Mouse (Mus musculus): ENCODE measurements at regions not wholly inside any gene's neighbourhood (a gene's known extent, or its start where the extent isn't known, plus 50 kb on each side); places are given as distances from the start of the nearest gene placed in this dataset.
"Not testable (repeated sequence)": the region's sequence is repeated elsewhere in the genome, so short reads cannot be mapped to it uniquely, and the experiment has no call there.

DNA sequence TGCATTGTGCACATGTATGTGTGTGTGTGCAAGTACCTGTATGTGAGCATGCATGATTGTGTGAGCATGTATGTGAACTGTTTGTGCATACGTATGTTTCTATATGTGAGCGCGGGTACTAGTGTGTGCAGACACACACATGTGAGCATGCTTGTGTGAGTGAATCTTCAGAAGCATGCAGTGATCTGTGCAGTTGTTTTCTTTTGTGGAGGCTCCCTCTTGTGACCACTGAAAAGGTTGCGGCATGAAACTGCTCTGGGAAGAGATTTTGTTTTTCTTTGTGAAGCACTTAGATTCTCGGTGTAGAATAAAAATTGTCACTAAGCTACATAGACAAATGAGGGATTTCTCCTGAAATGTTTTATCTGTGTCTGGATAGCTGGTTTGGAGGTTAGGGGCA is 189.2 kb upstream of the Rapgef5 start:
- WGBS = 62% methylated on average over 4 of the region's 5 CpGs
- not testable (repeated sequence) for H3K9ac ChIP-seq (ENCODE audit: low read length); H3K4me3 ChIP-seq (ENCODE audit: control insufficient read depth in 1 of 2, insufficient read depth in 1 of 2, low read depth in 1 of 2, low read length in 2 of 2)

GRCm38 (mm10) chr12:117330418-117330817 is 185.9 kb upstream of the Rapgef5 start:
- no peaks in the 10 kb centered on the region for H3K4me1 ChIP-seq (ENCODE audit: control insufficient read depth in 2 of 2, insufficient read depth in 2 of 2, low read length in 2 of 2)
- no peak overlapping the region for H3K4me2 ChIP-seq (ENCODE audit: low read length)
- H3K27me3 ChIP-seq (ENCODE audit: control insufficient read depth, insufficient read depth, low read length) = no peaks in the 10 kb centered on the region
- H3K36me3 ChIP-seq (ENCODE audit: control insufficient read depth, insufficient read depth, low read length) = no peaks in the 10 kb centered on the region
- peaks cover 8% of the 10 kb centered on the region; the same call in 1 of the 2 replicates for H3K9me3 ChIP-seq (ENCODE audit: control insufficient read depth, low read length)
- H3K9ac ChIP-seq (ENCODE audit: low read length) = no peak overlapping the region
- H3K4me3 ChIP-seq (ENCODE audit: control insufficient read depth in 1 of 2, insufficient read depth in 1 of 2, low read depth in 1 of 2, low read length in 2 of 2) = no peak overlapping the region
- no peak for ATAC-seq (ENCODE audit: insufficient number of reproducible peaks, insufficient read depth, low FRiP score, low read depth)
- H3K27ac ChIP-seq (replicated peaks in 1 of 2; ENCODE audit: control insufficient read depth in 1 of 2, insufficient read depth in 1 of 2, low read depth in 2 of 2, low read length in 2 of 2) = no peak overlapping the region

More for the DNA sequence above, 189.2 kb upstream of the Rapgef5 start:
- H3K4me1 ChIP-seq (ENCODE audit: control insufficient read depth in 2 of 2, insufficient read depth in 2 of 2, low read length in 2 of 2); H3K27me3 ChIP-seq (ENCODE audit: control insufficient read depth, insufficient read depth, low read length); H3K36me3 ChIP-seq (ENCODE audit: control insufficient read depth, insufficient read depth, low read length); H3K27ac ChIP-seq (replicated peaks in 1 of 2; ENCODE audit: control insufficient read depth in 1 of 2, insufficient read depth in 1 of 2, low read depth in 2 of 2, low read length in 2 of 2); H3K9me3 ChIP-seq (ENCODE audit: control insufficient read depth, low read length); ATAC-seq (ENCODE audit: insufficient number of reproducible peaks, insufficient read depth, low FRiP score, low read depth); H3K4me2 ChIP-seq (ENCODE audit: low read length): not testable (repeated sequence)

DNA sequence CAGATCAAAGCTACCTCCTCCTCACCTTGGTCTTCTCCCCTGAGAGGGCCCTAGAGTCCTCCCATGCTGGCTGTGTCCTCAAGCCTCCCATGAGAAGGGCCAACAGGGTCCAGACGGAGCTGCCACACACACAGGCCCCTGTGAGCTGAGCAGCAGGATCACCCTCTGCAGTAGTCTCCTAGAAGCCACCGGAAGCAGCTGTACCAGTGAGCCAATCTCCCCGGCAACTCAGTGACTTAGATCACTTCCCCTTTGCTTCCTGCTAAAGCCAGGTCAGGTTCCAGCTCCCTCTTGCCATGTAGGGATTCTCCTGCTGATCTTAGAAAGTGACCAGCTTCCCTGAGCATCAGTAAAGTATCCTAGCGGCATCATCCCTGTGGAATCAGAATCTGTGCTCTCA is 179.4 kb upstream of the Rapgef5 start:
- Histone ChIP-seq H3K4me1 (ENCODE audit: control insufficient read depth in 2 of 2, insufficient read depth in 2 of 2, low read length in 2 of 2) (no peaks in the 10 kb centered on the region), H3K4me3 (ENCODE audit: control insufficient read depth in 1 of 2, insufficient read depth in 1 of 2, low read depth in 1 of 2, low read length in 2 of 2) (no peak overlapping the region), H3K36me3 (ENCODE audit: control insufficient read depth, insufficient read depth, low read length) (no peaks in the 10 kb centered on the region), H3K27me3 (ENCODE audit: control insufficient read depth, insufficient read depth, low read length) (no peaks in the 10 kb centered on the region), H3K4me2 (ENCODE audit: low read length) (no peak overlapping the region), H3K27ac (replicated peaks in 1 of 2; ENCODE audit: control insufficient read depth in 1 of 2, insufficient read depth in 1 of 2, low read depth in 2 of 2, low read length in 2 of 2) (no peak overlapping the region), H3K9ac (ENCODE audit: low read length) (no peak overlapping the region), H3K9me3 (ENCODE audit: control insufficient read depth, low read length) (no peaks in the 10 kb centered on the region)
- no peak for ATAC-seq (ENCODE audit: insufficient number of reproducible peaks, insufficient read depth, low FRiP score, low read depth)
- 54% methylated on average over 4 of the region's 4 CpGs for WGBS

- Histone ChIP-seq H3K36me3 (ENCODE audit: control insufficient read depth, insufficient read depth, low read length) (no peaks in the 10 kb centered on the region), H3K27ac (replicated peaks in 1 of 2; ENCODE audit: control insufficient read depth in 1 of 2, insufficient read depth in 1 of 2, low read depth in 2 of 2, low read length in 2 of 2) (no peak overlapping the region), H3K4me3 (ENCODE audit: control insufficient read depth in 1 of 2, insufficient read depth in 1 of 2, low read depth in 1 of 2, low read length in 2 of 2) (no peak overlapping the region), H3K9ac (ENCODE audit: low read length) (no peak overlapping the region), H3K4me2 (ENCODE audit: low read length) (no peak overlapping the region), H3K9me3 (ENCODE audit: control insufficient read depth, low read length) (no peaks in the 10 kb centered on the region), H3K4me1 (ENCODE audit: control insufficient read depth in 2 of 2, insufficient read depth in 2 of 2, low read length in 2 of 2) (peaks cover 8 to 12% of the 10 kb centered on the region in 2 experiments), H3K27me3 (ENCODE audit: control insufficient read depth, insufficient read depth, low read length) (no peaks in the 10 kb centered on the region)
- no peak for ATAC-seq (ENCODE audit: insufficient number of reproducible peaks, insufficient read depth, low FRiP score, low read depth)
- 37% methylated on average over 6 of the region's 6 CpGs for WGBS
These were observed 174.0 kb upstream of the Rapgef5 start for GRCm38 (mm10) chr12:117342321-117342720.

DNA sequence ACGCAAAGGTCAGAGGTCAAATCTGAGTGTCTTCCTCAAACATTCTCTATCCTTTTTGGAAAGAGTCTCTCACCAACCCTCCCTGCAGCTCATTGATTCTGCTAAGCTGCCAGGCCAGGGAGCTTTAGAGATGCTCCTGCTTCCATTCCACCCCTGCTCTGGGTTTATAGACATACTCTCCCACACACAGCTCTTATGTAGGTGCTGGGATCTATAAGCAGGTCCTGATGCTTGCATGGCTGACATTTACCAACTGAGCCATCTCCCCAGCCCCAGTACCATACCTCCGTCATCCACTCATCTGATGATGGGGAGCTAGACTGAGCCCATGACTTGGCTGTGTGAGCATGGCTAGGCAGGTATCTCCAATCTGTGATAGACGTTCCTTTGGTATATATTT is 173.2 kb upstream of the Rapgef5 start:
- no peak overlapping the region for H3K9ac ChIP-seq (ENCODE audit: low read length)
- no peak overlapping the region for H3K4me2 ChIP-seq (ENCODE audit: low read length)
- no peak for ATAC-seq (ENCODE audit: insufficient number of reproducible peaks, insufficient read depth, low FRiP score, low read depth)
- no peaks in the 10 kb centered on the region for H3K9me3 ChIP-seq (ENCODE audit: control insufficient read depth, low read length)
- no peak overlapping the region for H3K27ac ChIP-seq (replicated peaks in 1 of 2; ENCODE audit: control insufficient read depth in 1 of 2, insufficient read depth in 1 of 2, low read depth in 2 of 2, low read length in 2 of 2)
- H3K36me3 ChIP-seq (ENCODE audit: control insufficient read depth, insufficient read depth, low read length) = no peaks in the 10 kb centered on the region
- no peaks in the 10 kb centered on the region for H3K27me3 ChIP-seq (ENCODE audit: control insufficient read depth, insufficient read depth, low read length)
- 85% methylated on average over 3 of the region's 3 CpGs for WGBS
- no peak overlapping the region for H3K4me3 ChIP-seq (ENCODE audit: control insufficient read depth in 1 of 2, insufficient read depth in 1 of 2, low read depth in 1 of 2, low read length in 2 of 2)
- H3K4me1 ChIP-seq (ENCODE audit: control insufficient read depth in 2 of 2, insufficient read depth in 2 of 2, low read length in 2 of 2) = peaks cover 8 to 16% of the 10 kb centered on the region in 2 experiments

DNA sequence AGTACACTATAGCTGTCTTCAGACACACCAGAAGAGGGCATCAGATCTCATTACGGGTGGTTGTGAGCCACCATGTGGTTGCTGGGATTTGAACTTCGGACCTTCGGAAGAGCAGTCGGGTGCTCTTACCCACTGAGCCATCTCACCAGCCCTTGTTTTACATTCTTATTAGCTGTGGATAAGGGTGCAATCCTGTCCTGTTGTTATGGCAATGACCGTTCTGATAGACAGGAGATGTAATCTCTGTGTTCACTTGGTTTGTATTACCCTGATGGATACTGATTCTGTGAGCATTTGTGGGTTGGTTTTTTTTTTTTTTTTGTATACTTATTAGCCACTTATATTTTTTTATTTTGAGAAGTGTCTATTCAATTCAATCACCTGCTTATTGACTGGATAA is 172.7 kb upstream of the Rapgef5 start:
- not testable (repeated sequence) for ATAC-seq (ENCODE audit: insufficient number of reproducible peaks, insufficient read depth, low FRiP score, low read depth)
- 95% methylated on average over 5 of the region's 5 CpGs for WGBS

GRCm38 (mm10) chr12:117344266-117345087 is 171.8 kb upstream of the Rapgef5 start:
- no peaks in the 10 kb centered on the region for H3K9me3 ChIP-seq (ENCODE audit: control insufficient read depth, low read length)
- no peak overlapping the region for H3K4me3 ChIP-seq (ENCODE audit: control insufficient read depth in 1 of 2, insufficient read depth in 1 of 2, low read depth in 1 of 2, low read length in 2 of 2)
- 74% methylated on average over 11 of the region's 11 CpGs for WGBS
- H3K9ac ChIP-seq (ENCODE audit: low read length) = no peak overlapping the region
- no peak for ATAC-seq (ENCODE audit: insufficient number of reproducible peaks, insufficient read depth, low FRiP score, low read depth)
- H3K4me1 ChIP-seq (ENCODE audit: control insufficient read depth in 2 of 2, insufficient read depth in 2 of 2, low read length in 2 of 2) = peaks cover 8 to 16% of the 10 kb centered on the region in 2 experiments
- no peak overlapping the region for H3K4me2 ChIP-seq (ENCODE audit: low read length)
- H3K36me3 ChIP-seq (ENCODE audit: control insufficient read depth, insufficient read depth, low read length) = no peaks in the 10 kb centered on the region
- no peak overlapping the region for H3K27ac ChIP-seq (replicated peaks in 1 of 2; ENCODE audit: control insufficient read depth in 1 of 2, insufficient read depth in 1 of 2, low read depth in 2 of 2, low read length in 2 of 2)
- H3K27me3 ChIP-seq (ENCODE audit: control insufficient read depth, insufficient read depth, low read length) = no peaks in the 10 kb centered on the region

More for the DNA sequence above, 172.7 kb upstream of the Rapgef5 start:
- not testable (repeated sequence) for H3K27me3 ChIP-seq (ENCODE audit: control insufficient read depth, insufficient read depth, low read length); H3K36me3 ChIP-seq (ENCODE audit: control insufficient read depth, insufficient read depth, low read length); H3K27ac ChIP-seq (replicated peaks in 1 of 2; ENCODE audit: control insufficient read depth in 1 of 2, insufficient read depth in 1 of 2, low read depth in 2 of 2, low read length in 2 of 2); H3K9ac ChIP-seq (ENCODE audit: low read length); H3K4me3 ChIP-seq (ENCODE audit: control insufficient read depth in 1 of 2, insufficient read depth in 1 of 2, low read depth in 1 of 2, low read length in 2 of 2); H3K4me2 ChIP-seq (ENCODE audit: low read length); H3K9me3 ChIP-seq (ENCODE audit: control insufficient read depth, low read length)
- peaks cover 8 to 16% of the 10 kb centered on the region in 2 experiments for H3K4me1 ChIP-seq (ENCODE audit: control insufficient read depth in 2 of 2, insufficient read depth in 2 of 2, low read length in 2 of 2)

All from heart, embryonic 14.5 days (tissue).